Mouse (Mus musculus): ENCODE data around the gene Ppp4r2.
A peak's percentile ranks its signal among the peaks of the same experiment; 100 is the strongest.

Ppp4r2 gene

DNA sequence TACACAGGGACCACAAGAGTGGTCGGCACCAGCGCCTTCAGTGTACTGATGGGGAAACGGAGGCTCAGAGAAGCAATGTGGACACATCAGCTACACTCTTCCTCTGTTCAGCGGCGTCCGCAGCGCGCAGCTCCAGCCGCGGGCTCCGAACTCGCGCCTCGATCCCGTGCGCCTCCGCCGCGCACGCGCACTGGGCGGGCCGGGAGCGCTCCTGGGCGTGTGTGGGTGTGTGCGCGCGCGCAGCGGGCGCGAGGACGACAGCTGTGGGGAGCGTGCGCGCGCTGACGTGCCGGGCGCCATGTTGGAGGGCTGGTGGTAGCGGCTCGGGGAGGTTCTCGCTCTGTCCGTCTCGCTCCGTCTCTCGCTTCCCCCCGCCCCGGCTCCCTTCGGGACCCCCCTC, at the start of gene Ppp4r2:
TSS of gene Ppp4r2 (plus strand) at position 268 of the 400 bp plus-strand sequence.
- peak; percentile 89 for DNase-seq

DNA sequence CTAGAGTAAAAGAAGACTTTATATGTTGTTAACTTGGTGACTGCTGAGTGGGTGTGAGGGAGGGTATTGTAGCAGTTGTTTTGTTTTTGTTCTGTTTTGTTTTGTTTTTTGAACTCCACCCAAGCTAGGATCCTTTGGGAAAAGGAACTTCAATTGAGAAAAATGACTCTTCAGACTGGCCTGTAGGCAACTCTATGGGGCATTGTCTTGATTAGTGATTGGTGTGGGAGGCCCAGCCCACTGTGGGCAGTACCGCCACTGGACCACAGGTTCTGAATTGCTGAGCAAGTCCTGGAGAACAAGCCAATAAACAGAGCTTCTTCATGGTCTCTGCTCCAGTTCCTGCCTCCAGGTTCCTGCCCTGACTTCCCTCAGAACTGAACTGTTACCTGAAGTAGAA, 45.7 kb upstream of the Ppp4r2 start:
- no peak for DNase-seq

DNA sequence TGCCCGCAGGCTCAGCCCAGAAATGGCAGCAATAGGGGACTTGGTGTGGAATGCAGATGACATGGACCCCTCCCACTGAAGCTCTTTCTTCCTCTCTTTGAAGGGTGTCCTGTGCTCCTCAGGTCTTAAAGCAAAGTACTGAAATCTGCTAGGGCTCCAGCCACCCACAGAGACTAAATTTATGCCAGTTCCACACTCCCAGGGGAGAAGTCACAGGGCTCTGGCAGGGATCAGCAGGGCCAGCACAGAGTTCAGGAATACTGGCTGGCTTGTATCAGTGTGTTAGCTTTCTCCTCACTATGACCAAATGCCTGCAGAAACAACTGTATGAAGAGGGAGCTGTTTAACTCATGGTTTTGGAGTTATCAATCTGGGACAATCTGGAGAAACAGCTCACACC, 44.3 kb upstream of the Ppp4r2 start:
- DNase-seq: no peak

DNA sequence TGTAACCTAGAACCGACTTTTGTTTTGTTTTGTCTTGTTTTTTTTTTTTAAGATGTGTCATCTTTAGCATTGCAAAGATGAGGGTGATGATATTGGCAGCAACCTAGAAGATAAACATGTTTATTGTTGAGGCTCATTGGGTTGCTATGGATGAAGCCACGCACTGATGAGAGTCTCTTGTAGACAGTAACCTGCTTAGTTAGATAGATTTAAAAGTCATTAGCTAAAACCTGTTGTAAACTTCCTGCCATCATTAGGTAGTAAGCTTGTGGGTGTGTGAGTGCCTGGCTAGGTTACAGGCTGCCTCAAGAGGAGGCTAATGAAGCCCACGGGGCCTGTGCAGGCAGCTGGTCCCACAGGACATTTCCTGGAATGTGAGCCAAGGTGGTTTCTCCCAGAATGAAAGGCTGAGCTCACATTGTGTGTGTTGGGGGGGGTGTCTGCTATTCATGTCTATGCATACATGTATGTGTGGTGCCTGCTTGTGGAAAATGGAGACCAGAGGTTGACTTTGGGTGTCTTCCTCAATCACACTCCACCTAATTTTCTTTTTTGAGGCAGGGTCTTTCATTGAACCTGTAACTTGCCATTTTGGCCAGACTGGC, 41.3 kb upstream of the Ppp4r2 start:
- DNase-seq: no peak

DNA sequence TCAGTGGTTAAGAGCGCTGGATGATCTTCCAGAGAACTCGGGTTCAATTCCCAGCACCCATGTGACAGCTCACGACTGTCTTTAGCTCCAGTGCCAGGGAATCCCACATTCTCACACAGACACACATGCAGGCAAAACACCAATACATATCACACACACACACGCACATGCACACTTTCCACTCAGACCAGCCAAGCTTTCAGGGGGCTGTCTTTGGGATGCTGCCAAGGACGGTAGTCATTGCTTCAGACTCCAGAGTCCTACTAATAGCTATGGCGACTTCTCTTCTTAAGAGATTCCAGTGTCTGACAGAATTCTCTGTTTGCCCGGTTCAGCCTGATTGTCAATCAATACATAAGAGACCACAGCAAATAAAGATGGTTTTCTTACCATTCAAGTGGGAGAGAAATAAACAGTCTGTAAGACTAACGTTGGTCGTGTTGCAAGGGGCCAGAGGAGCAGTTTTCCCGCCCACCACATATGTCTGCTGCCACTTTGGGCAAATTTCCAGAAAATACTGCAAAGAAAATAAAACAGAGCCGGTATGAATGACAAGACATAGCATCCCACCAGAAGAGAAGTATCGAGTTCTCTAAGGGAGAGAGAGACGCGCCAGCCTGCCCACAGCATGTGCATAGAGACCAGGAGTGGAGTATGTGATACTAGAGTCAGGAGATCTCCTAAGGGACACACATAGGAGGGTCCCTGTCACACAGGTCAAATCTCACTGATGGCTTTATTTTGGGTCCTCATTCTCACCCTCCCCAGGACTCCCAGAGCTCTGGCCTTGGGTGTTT, 40.3 kb upstream of the Ppp4r2 start:
- DNase-seq: no peak

DNA sequence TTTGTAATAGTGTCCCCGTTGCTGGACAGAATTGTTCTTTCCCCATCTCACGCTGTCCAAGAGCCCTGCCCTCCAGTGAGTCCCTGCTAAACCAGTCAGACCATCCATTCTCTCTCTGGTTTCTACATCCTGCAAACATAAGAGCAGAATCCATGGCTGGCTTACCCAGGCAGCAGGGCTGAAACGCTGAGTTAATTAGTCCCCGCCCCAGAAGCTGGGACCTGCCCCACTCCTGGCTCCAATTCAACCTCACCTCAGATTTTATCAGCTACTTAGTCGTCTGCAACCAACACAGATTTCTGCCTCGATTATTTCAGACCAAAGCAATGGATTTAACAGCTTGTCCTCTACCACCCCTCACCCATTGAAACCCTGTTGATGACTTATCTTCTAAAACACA, 37.6 kb upstream of the Ppp4r2 start:
- no peak for DNase-seq

DNA sequence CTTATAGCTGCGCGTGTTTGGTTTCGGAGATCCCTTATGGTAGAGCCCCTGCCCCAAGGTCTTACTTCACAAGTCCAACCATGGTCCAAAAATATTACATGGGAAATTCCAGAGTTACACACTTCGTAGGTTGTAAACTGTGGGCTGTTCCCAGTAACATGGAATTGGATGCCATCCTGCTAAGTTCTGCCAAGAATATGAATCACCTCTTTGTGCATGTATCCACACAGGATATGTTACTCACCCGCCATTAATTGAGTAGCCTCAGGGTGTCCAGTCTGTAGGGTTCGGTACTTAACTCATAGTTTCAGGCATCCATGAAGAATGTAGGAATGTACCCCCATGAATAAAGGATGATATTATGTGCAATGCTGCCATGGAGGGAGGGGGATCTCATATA, 34.1 kb upstream of the Ppp4r2 start:
- no peak for DNase-seq

DNA sequence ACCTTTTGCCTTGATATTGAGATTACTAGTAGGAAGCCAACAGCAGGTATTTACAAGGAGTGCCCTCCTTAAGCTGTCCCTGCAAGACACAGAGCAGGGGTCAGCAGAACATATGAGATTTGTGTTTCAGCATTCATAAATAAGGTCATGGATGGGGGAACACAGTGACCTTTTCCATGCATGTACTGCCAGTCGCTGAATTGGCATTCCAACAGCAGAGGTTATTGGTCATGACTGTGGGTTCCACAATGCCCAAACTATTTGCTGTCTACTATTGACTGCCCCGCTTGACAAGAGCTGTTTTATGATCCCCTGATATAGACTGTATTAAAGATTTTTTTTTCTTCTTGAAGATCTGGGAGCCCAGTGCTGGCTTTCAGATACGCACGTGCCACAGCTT, 33.7 kb upstream of the Ppp4r2 start:
- no peak for DNase-seq

DNA sequence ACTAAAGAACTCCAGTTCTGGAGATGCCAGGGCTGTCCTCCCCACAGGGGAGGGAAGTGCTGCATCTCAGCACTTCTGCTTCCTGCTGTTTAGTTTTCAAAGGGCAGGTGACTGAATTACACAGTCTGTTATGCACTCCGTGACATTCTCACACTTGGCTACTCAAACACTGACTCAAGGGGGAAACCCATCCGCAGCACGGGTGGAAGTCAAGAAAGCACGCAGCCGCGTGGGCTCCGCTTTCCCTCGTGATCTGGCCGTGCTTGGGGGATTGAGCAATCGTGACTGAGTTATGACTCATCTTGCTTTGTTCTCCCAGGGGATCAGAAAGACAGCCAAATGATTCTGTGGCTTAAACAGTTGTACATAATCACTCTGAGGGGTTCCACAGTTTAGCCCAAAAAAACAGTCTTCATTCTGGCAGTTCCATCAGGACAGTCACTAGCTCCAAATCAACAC, 32.9 kb upstream of the Ppp4r2 start:
- DNase-seq: peak; percentile 17

DNA sequence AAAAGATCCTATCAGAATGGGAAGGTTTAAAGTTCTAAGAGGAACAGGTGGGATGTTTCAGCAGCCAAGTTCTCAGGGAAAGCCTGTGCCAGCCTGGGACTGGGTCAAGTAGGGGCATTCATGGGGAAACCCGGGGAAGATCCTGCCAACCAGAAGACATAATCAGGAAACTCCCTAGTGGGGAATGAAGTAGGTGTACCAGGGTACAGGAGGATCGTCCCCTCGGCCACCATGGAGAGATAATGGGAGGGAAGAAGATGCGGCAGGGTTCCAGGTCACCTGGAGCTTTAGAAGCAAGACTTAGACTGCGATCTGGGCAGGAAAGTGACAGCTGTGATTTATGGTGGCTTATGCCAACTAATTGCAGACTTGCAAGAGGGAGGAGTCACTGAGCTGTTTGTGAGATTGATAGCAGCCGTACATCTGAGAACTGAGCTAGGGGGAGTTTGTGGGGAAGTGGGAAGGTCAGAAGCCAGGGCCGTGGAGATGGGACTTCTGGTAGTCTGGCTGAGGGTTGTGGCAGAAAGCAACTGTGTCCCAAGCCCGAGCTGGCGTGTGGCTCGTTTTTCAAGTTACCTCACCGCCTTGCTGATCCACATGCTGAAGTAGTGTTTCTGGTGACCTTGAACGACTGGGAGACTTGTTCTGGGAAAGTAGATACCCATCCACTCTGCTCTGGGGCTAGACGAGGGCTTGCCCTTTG, 30.9 kb upstream of the Ppp4r2 start:
- no peak for DNase-seq

DNA sequence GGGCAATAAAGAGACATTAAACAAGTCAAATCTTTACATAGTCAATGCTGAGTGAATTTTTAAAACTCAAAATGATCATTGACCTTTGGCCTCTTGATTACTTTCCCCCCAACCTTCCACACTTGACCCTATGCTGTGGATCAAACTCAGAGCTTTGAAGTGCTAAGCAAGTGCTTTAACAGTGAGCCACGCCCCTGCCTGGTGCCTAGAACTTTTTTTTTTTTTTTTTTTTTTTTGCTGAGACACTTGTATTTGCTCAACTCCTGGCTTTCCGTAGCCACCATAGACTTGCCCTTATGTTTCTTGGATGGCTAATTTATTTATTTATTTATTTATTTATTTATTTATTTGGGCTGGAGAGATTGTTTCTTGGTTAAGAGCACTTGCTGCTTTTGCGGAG, 30.2 kb upstream of the Ppp4r2 start:
- no peak for DNase-seq

DNA sequence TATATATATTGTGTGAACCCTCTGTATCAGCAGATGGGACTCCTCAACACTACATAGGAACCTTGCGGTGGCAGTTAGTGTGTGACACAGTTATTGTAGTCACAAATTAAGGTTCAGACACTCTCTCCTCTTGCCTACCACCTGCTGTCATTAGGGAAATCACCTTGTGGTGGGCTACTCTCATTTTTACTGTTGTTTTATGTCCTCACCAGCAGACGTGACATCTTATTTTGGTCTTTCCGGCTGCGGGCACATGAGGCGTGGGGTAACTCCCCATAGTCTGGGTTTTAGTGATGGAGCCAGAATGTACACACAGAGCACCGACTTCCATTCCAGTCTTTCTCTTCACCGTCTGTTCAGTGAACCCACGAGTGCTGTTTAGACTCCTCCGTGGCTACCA, 26.2 kb upstream of the Ppp4r2 start:
- no peak for DNase-seq

DNA sequence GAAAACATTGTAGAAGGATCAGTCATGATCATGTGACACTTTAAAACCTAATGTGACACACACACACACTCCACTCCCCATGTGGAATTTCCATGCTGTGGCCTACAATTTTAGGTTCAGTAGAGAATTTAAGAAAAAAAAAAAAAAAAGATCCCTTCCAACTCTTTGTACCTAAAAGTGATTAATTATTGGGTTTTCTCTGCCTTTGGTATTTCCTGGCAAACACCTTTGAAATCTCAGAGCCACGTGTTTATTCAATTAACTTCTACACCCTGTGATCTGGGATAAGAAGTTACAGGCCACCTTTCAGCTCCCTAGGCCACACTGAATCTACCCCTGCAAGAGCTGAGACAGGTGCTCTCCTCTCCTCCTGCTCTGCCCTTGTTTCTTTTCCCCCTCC, 25.7 kb upstream of the Ppp4r2 start:
- no peak for DNase-seq

DNA sequence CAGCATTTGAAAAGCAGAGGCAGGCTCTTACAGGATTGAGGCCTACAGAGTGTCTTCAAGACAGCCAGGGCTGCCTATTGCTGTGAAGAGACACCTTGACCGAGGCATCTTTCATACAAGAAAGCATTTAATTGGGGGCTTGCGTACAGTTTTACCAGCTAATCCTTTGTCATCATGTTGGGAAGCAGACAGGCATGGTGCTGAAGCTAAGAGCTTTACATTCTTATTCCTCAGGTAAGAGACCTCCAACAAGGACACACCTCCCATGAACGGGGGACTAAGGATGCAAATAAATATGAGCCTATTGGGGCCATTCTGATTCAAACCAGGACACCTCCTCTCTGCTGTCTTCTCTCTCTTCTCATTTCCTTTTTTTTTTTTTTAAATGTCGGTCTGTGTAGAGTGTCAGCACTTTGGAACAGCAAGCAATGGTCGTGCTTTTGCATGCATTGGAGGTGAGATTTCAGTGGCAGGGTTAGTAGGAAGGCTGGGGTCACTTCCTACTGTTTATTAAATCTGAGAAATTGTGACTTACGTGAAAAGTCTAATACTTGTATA, 25.1 kb upstream of the Ppp4r2 start:
- DNase-seq: no peak

DNA sequence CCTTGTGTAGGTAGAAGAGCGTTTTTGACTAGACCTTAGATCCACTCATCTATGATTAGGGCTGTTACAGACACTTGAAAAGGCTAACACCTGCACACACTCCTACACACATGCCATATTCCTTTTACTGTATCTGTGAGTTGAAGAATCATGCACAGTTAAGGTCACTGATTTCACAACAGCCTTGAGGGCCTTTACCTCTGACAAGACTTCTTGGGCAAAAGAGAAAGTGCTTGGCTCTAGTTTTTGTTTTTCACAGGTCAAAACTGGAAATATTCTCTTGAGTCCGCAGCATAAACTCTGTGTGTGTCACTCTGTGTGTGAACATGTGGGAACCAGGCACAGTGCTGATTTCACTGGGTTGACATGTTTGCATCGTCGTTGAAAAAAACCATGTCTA, 23.3 kb upstream of the Ppp4r2 start:
- DNase-seq: no peak

DNA sequence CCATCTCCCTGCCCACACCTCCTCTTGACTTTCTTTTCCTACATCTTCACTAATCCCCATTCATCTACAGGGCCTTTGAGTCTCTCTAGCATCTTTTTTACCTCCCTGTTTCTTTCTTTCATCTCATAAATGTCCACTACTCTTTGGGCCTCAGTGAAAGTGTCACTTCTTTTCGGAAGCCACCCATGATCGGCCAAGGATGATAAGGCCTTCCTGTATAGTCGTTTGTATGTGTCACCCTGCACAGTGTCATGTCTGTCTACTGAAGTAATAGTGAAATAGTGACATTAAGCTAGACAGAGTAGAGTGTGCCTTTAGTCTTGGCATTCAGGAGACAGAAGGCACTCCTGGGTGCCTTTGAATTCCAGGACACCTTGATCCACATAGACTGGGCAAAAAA, 21.7 kb upstream of the Ppp4r2 start:
- DNase-seq: no peak

DNA sequence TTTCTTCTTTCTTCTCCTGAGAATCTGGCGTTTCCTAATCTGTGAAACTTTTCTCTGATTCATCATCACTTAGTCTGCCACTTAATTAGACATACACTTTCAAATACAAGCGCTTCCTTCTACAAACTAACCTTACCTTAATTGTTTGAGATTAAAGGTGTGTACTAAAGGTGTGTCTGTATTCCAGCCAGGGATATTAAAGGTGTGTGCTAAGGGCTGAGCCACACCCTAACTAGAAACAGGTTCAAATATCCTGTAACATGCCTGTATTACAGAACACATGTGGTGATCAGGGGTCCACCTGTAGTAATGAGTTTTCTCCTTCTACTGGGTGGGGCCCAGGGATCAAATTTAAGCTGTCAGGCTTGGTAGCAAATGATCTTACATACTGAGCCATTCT, 12.1 kb upstream of the Ppp4r2 start:
- no peak for DNase-seq

DNA sequence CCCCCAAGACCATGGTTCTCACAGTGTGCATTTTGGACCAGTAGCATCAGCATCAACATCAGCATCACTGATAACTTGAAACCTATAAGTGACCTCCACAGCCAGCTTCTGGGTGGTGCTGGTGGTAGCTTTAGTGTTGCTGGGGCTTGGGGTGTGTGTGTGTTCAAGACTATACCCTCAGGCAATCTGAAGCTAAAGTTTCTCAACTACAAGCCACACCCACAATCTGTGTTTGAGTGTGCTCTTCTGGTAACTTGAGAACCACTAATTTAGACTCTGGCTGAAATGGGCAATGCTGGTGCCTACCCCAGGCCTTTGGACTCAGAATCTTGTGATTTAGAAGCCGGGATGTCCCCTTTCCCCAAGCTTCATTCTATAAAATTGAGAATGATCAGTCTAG, 10.1 kb upstream of the Ppp4r2 start:
- no peak for DNase-seq

DNA sequence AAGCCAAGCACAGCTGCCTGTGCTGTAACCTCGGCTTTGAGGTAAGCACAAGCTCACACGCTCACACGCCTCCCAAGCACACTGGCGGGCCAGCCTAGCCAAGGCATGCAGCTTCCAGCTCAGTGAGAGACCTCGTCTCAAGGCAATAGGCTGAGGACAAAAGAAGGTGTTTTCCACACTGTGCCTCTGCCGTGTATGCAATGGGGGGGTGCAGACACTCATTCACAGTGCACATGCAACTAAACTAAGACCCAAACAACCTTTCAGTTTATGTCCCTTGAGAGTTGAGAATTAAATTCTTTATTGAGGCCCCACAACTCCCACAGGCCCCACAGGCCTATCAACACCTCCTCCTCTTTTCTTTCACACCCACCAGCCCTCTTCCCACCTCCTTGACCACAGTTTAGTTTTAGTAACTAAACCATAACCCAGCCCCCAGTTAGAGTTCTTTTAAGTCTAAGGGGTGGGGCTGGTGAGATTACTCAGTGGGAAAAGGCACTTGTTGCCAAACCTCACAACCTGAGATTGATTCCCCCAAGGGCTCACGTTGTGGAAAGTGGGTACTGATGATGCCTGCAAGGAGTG, 8.9 kb upstream of the Ppp4r2 start:
- DNase-seq: no peak

DNA sequence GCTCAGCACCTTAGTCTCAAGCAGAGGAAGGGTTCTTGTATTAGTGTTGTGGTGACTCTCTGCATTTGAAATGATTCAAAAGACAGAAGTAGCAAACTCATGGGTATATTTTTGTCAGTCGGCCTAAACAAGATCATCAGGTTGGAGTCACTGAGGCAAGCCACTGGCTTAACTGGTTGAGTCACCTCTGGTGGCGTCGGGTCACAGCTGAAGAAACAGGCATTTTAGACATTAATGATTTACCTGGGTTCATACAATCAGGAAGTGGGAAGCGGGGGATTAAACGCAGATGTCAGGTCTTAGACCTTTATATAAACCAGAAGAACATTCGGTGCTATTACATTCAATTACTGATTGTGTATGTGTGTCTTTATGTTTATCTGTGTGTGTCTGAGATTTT, 7.4 kb upstream of the Ppp4r2 start:
- no peak for DNase-seq

DNA sequence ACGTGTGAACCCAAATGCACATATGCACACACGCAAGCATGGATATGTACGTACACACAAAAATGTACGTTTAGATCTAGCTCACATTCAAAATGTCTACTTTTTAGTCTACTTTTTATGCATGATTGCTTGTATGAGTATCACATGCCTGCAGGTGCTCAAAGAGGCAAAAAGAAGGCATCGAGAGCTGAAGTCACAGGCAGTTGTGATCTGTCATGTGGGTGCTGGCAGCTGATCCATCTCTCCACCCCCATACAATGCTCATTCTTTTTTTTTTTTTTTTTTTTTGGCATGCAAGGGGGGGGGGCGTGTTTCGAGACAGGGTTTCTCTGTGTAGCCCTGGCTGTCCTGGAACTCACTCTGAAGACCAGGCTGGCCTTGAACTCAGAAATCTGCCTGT, 4.9 kb upstream of the Ppp4r2 start:
- DNase-seq: no peak

DNA sequence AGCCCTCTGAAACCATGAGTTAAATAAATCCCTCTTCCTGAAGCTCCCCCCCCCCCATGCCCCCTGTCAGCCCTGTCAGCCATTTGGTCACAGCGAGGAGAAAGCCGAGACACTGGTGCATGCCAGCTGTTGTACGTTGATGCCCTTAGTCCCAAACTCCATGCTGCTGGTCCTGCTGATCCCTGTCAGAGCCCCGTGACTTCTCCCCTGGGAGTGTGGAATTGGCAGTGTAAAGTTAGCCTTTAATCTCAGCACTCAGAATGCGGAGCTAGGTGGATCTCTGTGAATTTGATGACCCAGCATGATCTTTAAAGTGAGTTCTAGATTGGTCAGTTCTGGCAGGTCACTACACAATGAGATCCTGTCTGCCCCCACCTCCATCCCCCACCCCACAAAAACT, 3.7 kb upstream of the Ppp4r2 start:
- no peak for DNase-seq

DNA sequence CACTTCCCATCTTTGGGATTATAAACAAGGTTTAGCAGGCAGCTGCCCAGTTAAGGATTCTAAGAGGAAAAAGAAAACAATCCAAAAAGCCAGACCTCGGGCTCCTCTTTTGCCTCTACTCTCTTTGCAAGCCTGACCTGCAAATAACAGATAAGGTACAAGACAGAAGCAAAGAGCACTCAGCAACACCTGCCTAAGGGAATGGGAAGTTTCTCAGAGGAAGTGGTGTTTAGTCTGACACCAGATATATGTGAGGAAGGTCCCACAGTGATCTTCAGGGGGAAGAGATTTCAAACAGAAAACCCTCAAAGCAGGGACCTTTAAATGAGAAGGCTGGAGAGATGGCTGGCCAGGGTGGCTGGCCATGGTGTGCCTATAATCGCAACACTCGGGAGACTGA, 2.2 kb upstream of the Ppp4r2 start:
- no peak for DNase-seq

DNA sequence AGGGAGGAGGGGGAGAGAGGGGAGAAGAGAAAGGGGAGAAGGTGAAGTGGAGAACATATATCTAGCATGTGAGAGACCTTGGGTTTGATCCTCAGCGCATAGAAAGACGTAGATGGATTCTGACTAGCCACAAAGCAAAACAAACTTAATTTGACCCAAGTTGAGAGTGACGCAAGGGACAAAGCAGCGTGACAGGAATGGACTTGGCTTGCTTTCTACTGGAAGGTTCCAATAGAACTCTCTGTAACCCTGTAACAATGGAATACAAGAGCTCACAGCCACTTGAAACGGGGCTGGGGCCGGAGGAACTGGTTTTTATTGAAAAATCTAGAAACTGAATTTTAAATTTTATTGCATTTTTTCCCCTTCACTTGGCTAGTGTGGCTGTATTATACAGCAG, 1.7 kb upstream of the Ppp4r2 start:
- no peak for DNase-seq

Measured in cerebellum, adult 8-10 months (tissue).